Mouse (Mus musculus): Measurements from ENCODE around the gene Lrrc8d. TPM values are rescaled to one million over a fixed set of nuclear protein-coding genes. Genes with fewer than 3 reads are reported as not detected.

Gene Lrrc8d
- polyA plus RNA-seq, 1 experiment from 2014 or later, result 8.3 TPM

- no peaks in the 10 kb centered on the region for H3K36me3 ChIP-seq (ENCODE audit: control insufficient read depth, insufficient read depth, low read length)
- no peak for ATAC-seq (replicated peaks; ENCODE audit: insufficient number of reproducible peaks, low FRiP score, low TSS enrichment)
- no peaks in the 10 kb centered on the region for H3K9me3 ChIP-seq (replicated peaks; ENCODE audit: control insufficient read depth, low read length)
- H3K27me3 ChIP-seq (ENCODE audit: control insufficient read depth, insufficient read depth, low read length), result no peaks in the 10 kb centered on the region
- no peak overlapping the region for H3K4me2 ChIP-seq
- H3K4me3 ChIP-seq (ENCODE audit: low read depth, low read length), result no peak overlapping the region
- H3K27ac ChIP-seq (ENCODE audit: low read depth, low read length), result no peak overlapping the region
- 80% methylated on average over 8 of the region's 8 CpGs for WGBS (ENCODE audit: insufficient replicate concordance)
- no peak overlapping the region for H3K9ac ChIP-seq (ENCODE audit: low read depth, low read length)
- 0 out of 2 replicates have a peak, but pooled peaks cover 4% of the 10 kb centered on the region for H3K4me1 ChIP-seq (ENCODE audit: control insufficient read depth, insufficient read depth, low read length)
Measured at GRCm38 (mm10) chr5:105778189-105778588, 78.4 kb downstream of the Lrrc8d start.

- Histone ChIP-seq H3K9me3 (replicated peaks; ENCODE audit: control insufficient read depth, low read length) (no peaks in the 10 kb centered on the region), H3K4me1 (ENCODE audit: control insufficient read depth, insufficient read depth, low read length) (0 out of 2 replicates have a peak, but pooled peaks cover 4% of the 10 kb centered on the region), H3K36me3 (ENCODE audit: control insufficient read depth, insufficient read depth, low read length) (no peaks in the 10 kb centered on the region), H3K9ac (ENCODE audit: low read depth, low read length) (no peak overlapping the region), H3K27ac (ENCODE audit: low read depth, low read length) (no peak overlapping the region), H3K4me2 (no peak overlapping the region), H3K27me3 (ENCODE audit: control insufficient read depth, insufficient read depth, low read length) (no peaks in the 10 kb centered on the region), H3K4me3 (ENCODE audit: low read depth, low read length) (no peak overlapping the region)
- WGBS (ENCODE audit: insufficient replicate concordance), result 71% methylated on average over 3 of the region's 3 CpGs
- no peak for ATAC-seq (replicated peaks; ENCODE audit: insufficient number of reproducible peaks, low FRiP score, low TSS enrichment)
Measured at GRCm38 (mm10) chr5:105778723-105779122, 79.0 kb downstream of the Lrrc8d start.

- Histone ChIP-seq H3K36me3 (ENCODE audit: control insufficient read depth, insufficient read depth, low read length) (no peaks in the 10 kb centered on the region), H3K27me3 (ENCODE audit: control insufficient read depth, insufficient read depth, low read length) (no peaks in the 10 kb centered on the region), H3K4me1 (ENCODE audit: control insufficient read depth, insufficient read depth, low read length) (0 out of 2 replicates have a peak, but pooled peaks cover 4% of the 10 kb centered on the region), H3K4me2 (no peak overlapping the region), H3K9ac (ENCODE audit: low read depth, low read length) (no peak overlapping the region), H3K27ac (ENCODE audit: low read depth, low read length) (no peak overlapping the region), H3K9me3 (replicated peaks; ENCODE audit: control insufficient read depth, low read length) (no peaks in the 10 kb centered on the region), H3K4me3 (ENCODE audit: low read depth, low read length) (no peak overlapping the region)
- no peak for ATAC-seq (replicated peaks; ENCODE audit: insufficient number of reproducible peaks, low FRiP score, low TSS enrichment)
- WGBS (ENCODE audit: insufficient replicate concordance), result 81% methylated on average over 5 of the region's 5 CpGs
Measured at GRCm38 (mm10) chr5:105779331-105779730, 79.6 kb downstream of the Lrrc8d start.

- WGBS (ENCODE audit: insufficient replicate concordance), result over 99% methylated on average over 13 of the region's 13 CpGs
- ATAC-seq (replicated peaks; ENCODE audit: insufficient number of reproducible peaks, low FRiP score, low TSS enrichment), result no peak
Measured at GRCm38 (mm10) chr5:105783848-105784247, 84.1 kb downstream of the Lrrc8d start.

GRCm38 (mm10) chr5:105784724-105785123, 85.0 kb downstream of the Lrrc8d start:
- no peak for ATAC-seq (replicated peaks; ENCODE audit: insufficient number of reproducible peaks, low FRiP score, low TSS enrichment)
- Histone ChIP-seq H3K9me3 (replicated peaks; ENCODE audit: control insufficient read depth, low read length) (no peaks in the 10 kb centered on the region), H3K4me3 (ENCODE audit: low read depth, low read length) (no peak overlapping the region), H3K4me2 (no peak overlapping the region), H3K9ac (ENCODE audit: low read depth, low read length) (no peak overlapping the region), H3K36me3 (ENCODE audit: control insufficient read depth, insufficient read depth, low read length) (no peaks in the 10 kb centered on the region), H3K27me3 (ENCODE audit: control insufficient read depth, insufficient read depth, low read length) (peaks cover 15% of the 10 kb centered on the region), H3K4me1 (ENCODE audit: control insufficient read depth, insufficient read depth, low read length) (peaks cover 3% of the 10 kb centered on the region), H3K27ac (ENCODE audit: low read depth, low read length) (no peak overlapping the region)
- 75% methylated on average over 10 of the region's 10 CpGs for WGBS (ENCODE audit: insufficient replicate concordance)

More at GRCm38 (mm10) chr5:105783848-105784247, 84.1 kb downstream of the Lrrc8d start:
- Histone ChIP-seq H3K27me3 (ENCODE audit: control insufficient read depth, insufficient read depth, low read length) (peaks cover 12% of the 10 kb centered on the region; the same call in 1 of the 2 replicates), H3K4me3 (ENCODE audit: low read depth, low read length) (no peak overlapping the region), H3K9me3 (replicated peaks; ENCODE audit: control insufficient read depth, low read length) (no peaks in the 10 kb centered on the region), H3K4me2 (no peak overlapping the region), H3K4me1 (ENCODE audit: control insufficient read depth, insufficient read depth, low read length) (no peaks in the 10 kb centered on the region; the same call in 1 of the 2 replicates), H3K36me3 (ENCODE audit: control insufficient read depth, insufficient read depth, low read length) (no peaks in the 10 kb centered on the region), H3K9ac (ENCODE audit: low read depth, low read length) (no peak overlapping the region), H3K27ac (ENCODE audit: low read depth, low read length) (no peak overlapping the region)

- H3K4me2 ChIP-seq, result no peak overlapping the region
- no peak overlapping the region for H3K9ac ChIP-seq (ENCODE audit: low read depth, low read length)
- H3K9me3 ChIP-seq (replicated peaks; ENCODE audit: control insufficient read depth, low read length), result no peaks in the 10 kb centered on the region
- H3K27me3 ChIP-seq (ENCODE audit: control insufficient read depth, insufficient read depth, low read length), result peaks cover 22% of the 10 kb centered on the region
- H3K27ac ChIP-seq (ENCODE audit: low read depth, low read length), result no peak overlapping the region
- H3K36me3 ChIP-seq (ENCODE audit: control insufficient read depth, insufficient read depth, low read length), result no peaks in the 10 kb centered on the region
- ATAC-seq (replicated peaks; ENCODE audit: insufficient number of reproducible peaks, low FRiP score, low TSS enrichment), result no peak
- peaks cover 11% of the 10 kb centered on the region for H3K4me1 ChIP-seq (ENCODE audit: control insufficient read depth, insufficient read depth, low read length)
- WGBS (ENCODE audit: insufficient replicate concordance), result 68% methylated on average over 10 of the region's 10 CpGs
- no peak overlapping the region for H3K4me3 ChIP-seq (ENCODE audit: low read depth, low read length)
Measured at GRCm38 (mm10) chr5:105787577-105787976, 87.8 kb downstream of the Lrrc8d start.

GRCm38 (mm10) chr5:105789801-105790200, 90.0 kb downstream of the Lrrc8d start:
- H3K4me3 ChIP-seq (ENCODE audit: low read depth, low read length), result no peak overlapping the region
- peaks cover 22% of the 10 kb centered on the region for H3K27me3 ChIP-seq (ENCODE audit: control insufficient read depth, insufficient read depth, low read length)
- no peak for ATAC-seq (replicated peaks; ENCODE audit: insufficient number of reproducible peaks, low FRiP score, low TSS enrichment)

GRCm38 (mm10) chr5:105792331-105792801, 92.6 kb downstream of the Lrrc8d start:
- H3K4me1 ChIP-seq (ENCODE audit: control insufficient read depth, insufficient read depth, low read length), result peaks cover 21% of the 10 kb centered on the region
- H3K9ac ChIP-seq (ENCODE audit: low read depth, low read length), result no peak overlapping the region
- no peaks in the 10 kb centered on the region for H3K9me3 ChIP-seq (replicated peaks; ENCODE audit: control insufficient read depth, low read length)
- H3K27me3 ChIP-seq (ENCODE audit: control insufficient read depth, insufficient read depth, low read length), result peaks cover 17% of the 10 kb centered on the region
- H3K36me3 ChIP-seq (ENCODE audit: control insufficient read depth, insufficient read depth, low read length), result no peaks in the 10 kb centered on the region
- peak overlapping the region; percentile 35 for H3K27ac ChIP-seq (ENCODE audit: low read depth, low read length)
- H3K4me3 ChIP-seq (ENCODE audit: low read depth, low read length), result peak overlapping the region; percentile 30
- WGBS (ENCODE audit: insufficient replicate concordance), result 20% methylated on average over 8 of the region's 8 CpGs
- ATAC-seq (replicated peaks; ENCODE audit: insufficient number of reproducible peaks, low FRiP score, low TSS enrichment), result peak; percentile 36; the same call in 1 of the 2 replicates
- peak overlapping the region; percentile 64 for H3K4me2 ChIP-seq

More at GRCm38 (mm10) chr5:105789801-105790200, 90.0 kb downstream of the Lrrc8d start:
- Histone ChIP-seq H3K9me3 (replicated peaks; ENCODE audit: control insufficient read depth, low read length) (no peaks in the 10 kb centered on the region), H3K4me1 (ENCODE audit: control insufficient read depth, insufficient read depth, low read length) (peaks cover 21% of the 10 kb centered on the region), H3K9ac (ENCODE audit: low read depth, low read length) (no peak overlapping the region), H3K4me2 (no peak overlapping the region), H3K27ac (ENCODE audit: low read depth, low read length) (no peak overlapping the region), H3K36me3 (ENCODE audit: control insufficient read depth, insufficient read depth, low read length) (no peaks in the 10 kb centered on the region)
- WGBS (ENCODE audit: insufficient replicate concordance), result 39% methylated on average over 5 of the region's 5 CpGs
